Mouse (Mus musculus) adrenal gland, postnatal 25 days (tissue): ENCODE measurements at regions not wholly inside any gene's neighbourhood (a gene's known extent, or its start where the extent isn't known, plus 50 kb on each side); places are given as distances from the start of the nearest gene placed in this dataset.

ENCODE experiments used
- DNase-seq: peaks from one replicate; pipeline ENCODE4 v3.0.0; 2021; ENCODE audit warnings: mixed read lengths

DNA sequence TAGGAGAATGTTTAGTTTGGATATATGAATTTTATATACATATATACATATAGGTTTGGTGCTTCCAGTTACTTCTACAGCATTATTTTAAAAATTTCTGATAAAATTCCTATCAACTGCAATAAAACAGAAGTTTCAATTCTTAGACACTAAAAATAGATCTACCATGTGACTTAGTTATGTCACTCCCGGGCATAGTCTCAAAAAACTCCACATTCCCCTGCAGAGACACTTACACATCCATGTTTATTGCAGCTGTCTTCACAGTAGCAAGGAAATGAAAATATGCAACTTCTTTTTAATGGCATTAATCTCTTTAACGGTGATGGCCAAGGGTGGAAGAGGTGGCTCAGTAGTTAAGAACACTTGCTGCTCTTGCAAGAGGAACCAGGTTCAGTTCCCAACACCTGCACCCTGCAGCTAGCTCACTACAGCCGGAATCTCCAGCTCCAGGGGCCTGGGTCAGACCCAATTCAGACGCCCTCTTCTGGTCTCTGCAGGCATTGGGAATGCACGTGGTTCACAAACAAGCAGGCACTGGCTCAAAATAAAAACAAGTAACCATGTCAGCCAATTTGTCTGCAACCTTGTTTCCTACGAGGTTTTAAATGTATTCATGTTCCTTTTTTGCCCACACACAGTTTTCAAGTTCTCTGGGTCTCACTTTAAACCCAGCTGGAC lies 204.4 kb downstream of the Adra2a start:
- DNase-seq, result peak; percentile 11

DNA sequence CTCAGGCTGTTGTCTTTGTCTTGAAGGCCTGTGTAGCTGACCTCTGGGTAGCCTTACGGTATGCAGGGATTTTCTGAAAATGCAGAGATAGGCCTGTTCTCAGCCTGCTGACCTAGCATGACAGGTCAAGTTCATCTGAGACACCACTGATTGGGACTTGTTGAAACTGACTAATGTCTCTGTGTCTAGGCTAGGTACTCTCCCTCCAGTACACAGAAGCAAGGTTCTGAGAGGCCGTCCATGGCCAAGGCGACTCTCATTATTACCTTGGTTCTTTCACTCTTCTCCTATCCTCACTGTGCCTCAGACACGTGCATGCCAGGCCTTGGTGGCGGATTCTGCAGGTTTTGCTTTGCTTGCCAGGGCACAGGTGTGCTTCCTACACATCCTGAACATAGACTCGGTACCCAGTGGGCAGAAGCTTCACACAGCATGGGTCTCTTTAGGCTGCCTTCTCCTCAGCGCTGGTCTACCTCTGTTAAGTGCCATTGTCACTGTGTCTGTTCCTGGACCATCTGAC lies 208.3 kb downstream of the Adra2a start:
- no peak for DNase-seq

DNA sequence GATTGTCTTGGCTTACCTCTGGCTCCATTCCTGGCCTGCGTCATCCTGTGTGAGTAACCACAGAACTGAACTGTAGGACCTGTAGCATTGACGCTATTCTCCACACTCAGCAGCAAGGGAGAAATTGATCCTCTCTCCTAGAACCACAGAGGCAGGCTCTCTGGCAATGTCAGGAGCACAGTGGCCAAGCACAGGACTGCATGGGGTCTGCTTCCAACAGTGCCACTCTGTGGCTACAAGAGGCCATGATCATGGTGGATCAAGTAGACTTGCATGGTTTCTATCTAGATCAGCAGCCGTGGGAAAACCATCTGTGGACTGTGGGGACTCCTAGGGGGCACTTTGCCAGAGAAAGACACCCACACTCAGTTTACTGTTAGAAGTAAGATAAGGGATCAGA lies 213.9 kb downstream of the Adra2a start:
- DNase-seq, result no peak

DNA sequence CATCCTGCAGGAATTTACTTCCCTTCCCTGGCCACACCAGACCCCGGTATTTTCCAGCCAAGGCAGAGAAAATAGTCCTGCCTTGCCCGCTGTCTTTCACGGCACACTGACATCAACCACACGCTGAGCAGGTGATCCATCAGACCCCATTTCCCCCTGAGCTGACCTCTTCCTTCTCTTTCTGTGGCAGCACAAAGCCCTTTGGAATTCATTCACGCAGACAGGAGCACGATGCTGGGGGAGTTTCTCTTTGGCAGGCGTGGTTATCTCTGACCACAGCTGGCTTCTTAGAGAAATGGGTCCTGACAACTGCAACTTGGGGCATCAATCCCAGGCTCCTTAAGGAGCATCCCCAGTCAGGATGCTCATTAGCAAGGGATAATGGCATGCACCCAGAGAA lies 215.2 kb downstream of the Adra2a start:
- no peak for DNase-seq

DNA sequence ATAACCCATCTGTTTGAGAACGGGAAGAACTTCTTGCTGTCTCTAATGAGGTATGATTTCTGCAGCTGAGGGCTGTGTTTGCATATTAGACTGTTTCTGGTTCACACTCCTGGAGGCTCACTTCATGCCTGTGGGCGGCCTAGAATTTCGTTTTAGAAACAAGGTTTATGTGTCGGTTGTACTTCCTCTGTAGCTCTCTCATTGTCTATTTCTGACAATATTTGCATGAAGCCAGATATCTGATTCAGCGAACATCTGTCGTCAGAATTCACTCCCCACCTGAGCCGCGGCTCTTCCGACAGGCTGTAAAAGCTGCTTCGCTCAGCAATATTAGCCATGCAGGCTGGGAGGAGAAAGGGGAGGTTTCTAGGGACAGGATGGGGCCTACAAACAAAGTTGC lies 233.4 kb downstream of the Adra2a start:
- DNase-seq, result no peak

DNA sequence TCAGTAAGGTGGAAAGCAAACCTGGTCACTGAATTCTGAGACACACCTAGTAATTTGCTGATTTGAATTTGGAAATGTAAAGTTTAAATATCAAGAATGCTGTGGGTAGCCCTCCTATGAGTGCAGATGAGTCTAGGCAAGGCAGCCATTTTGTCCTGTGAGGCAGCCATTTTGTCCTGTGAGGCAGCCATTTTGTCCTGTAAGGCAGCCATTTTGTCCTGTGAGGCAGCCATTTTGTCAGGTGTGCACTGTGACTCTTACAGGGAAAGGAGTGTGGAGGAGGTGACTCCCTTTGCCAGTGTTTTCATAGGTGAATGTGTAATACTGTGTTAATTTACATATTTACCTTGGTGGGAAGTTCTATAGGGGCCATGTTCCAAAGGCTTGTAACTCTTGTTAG lies 241.5 kb downstream of the Adra2a start:
- DNase-seq, result no peak

DNA sequence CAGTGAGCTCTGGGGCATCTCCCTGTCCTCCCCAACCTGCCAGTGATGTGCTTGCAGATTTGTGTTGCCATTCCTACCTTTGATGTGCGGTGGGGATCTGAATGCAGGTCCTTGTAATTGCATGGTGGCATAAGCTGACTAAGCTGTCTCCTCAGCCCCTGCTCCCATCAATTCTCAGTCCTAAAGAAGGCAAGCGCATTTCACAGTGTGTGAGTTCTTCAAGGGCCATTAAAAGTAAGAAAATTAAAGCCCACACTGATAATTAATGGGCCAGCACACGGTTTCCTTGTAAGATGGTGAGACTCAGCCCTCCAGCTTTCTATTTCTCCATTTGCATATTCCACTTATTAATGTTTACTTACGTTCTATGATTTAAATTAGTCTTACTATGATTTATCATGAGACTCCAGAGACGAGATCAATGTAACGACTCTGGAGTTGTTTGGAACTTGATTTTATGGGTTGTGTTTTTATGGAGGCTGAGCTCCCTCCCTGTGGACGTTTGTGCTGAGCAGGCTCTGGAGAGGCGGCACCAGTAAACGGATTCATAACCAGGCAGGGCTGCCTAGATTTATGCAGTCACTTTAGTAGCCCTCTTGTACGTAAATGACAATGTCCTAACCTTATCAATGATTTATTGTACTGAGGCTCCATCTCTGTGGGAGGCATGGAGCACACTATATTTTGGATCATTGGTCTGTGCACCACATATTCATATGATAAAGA lies 253.9 kb downstream of the Adra2a start:
- DNase-seq, result no peak

DNA sequence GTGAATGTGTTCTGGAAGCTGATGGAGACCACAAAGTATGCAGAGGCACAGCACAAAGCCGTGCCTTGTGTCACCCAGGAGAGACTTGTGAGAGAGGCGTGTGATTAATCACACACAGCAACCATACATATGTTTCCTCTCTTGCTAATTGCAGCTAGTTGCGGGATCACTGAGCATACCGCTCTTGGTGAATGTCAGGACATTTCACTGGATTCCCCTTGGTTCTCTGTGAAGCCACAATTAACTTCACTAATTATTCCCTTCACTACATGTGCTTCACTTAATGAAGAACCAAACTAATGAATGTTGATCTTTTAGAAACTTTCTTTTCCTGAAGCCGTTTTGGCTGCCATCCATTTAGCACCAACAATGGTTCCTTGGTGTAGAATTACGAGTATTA lies 267.3 kb downstream of the Adra2a start:
- no peak for DNase-seq

DNA sequence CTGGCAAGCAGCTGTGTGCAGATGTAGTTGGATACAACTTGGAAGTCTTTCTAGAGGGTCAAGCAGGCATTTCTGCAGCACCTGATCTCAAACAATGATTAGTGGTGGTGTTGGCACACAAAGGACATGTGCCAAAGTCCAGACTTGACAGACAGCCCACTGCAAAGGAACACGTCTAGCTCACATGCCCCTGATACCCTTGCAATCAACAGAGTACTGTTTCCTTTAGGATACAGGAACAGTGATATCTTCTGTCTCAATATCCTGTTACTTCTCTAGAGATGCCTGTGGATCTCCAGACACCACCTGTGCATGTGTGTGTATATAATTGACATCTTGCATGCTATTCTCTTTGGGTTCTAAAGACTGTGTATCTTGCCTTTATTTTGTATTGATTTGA lies 267.8 kb downstream of the Adra2a start:
- no peak for DNase-seq

DNA sequence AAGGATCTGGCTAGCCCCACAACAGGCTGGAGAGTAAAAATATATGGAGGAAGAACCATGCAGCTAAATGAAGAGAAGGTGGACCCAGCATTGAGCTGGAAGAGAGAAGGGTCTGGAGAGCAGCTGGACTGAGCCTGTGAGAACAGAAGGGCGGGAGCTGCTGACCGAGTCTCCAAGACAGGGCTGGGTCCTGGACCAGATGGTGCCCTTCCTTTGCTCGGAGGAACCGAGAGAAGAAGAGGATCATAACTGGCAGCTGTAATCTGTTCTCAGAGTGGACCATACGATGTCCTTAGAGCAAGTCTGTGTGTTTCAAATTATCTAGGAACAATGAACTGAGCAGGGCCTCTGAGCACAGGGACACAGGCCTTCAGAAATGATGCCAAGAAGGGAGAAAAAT lies 279.3 kb downstream of the Adra2a start:
- no peak for DNase-seq

DNA sequence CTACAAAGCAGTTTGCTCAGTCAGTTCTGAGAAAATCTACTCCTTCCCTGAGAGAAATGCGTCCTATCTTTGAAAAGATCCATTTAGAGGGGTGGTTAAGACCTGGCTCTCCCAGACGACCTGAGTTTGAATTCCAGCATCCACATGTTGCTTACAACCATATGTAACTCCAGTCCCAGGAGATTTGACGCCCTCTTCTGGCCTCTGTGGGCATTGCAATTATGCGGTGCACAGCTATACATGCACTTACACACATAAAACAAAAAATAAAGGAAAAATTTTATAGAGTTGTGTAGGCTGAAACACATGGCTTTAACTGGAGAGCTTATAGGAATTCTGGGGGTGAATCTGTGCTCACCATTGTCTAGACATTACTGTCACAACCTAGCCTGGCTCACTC lies 281.0 kb downstream of the Adra2a start:
- DNase-seq, result no peak

DNA sequence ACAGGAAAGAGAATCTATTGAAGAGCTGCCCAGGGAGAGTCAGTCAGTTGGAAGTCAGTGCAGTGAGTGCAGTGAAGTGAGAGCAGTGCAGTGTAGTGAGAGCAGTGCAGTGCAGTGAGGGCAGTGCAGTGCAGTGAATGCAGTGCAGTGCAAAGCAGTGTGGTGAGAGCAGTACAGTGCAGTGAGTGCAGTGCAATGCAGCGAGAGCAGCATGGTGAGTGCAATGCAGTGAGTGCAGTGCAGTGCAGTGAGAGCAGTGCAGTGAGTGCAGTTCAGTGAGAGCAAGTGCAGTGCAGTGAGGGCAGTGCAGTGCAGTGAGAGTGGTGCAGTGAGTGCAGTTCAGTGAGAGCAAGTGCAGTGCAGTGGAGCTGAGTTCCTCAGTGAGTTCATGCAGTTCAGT lies 288.2 kb downstream of the Adra2a start:
- no peak for DNase-seq

DNA sequence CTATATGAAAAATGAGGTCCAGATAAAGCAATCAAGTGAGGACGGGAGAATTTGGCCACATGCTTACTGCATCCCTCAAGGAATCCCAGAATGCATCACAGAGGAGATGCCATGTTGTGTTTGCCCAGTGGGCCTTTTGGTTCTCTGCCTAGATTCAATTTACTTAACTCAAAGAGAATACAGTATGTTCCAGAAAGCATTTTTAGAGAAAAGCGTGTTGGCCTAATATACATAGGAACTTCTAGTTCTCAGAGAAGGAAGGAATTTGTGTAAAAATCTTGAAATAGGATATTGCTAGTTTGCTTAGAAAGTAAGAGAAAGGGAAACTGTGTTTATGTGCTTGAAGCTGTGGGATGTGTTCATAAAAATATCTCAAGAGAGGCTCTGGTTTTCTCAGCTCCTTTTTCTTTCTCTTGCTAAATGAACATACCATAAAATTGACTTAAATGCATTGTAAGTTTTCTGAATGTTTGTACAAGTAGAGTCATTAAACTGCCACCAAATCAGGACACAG lies 296.9 kb downstream of the Adra2a start:
- no peak for DNase-seq

DNA sequence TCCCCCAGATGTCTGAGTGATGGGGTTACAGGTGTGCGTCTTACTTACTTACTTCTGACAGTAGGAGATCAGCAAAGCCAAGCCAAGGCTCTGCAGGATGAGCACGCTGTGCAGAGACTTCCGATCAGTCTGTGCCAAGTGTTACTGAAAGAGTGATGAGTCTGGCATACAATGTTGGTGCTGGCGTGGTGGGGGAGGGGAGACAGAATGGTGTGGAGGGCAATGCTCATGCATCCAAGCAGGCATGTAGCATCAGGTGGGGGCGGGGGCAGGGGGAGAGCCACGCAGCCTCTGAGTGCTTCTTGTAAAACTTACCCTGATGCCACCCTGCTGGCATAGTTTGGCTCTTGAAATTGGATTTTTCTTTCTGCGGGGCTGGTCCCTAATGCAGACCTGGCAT lies 315.8 kb downstream of the Adra2a start:
- DNase-seq, result no peak

DNA sequence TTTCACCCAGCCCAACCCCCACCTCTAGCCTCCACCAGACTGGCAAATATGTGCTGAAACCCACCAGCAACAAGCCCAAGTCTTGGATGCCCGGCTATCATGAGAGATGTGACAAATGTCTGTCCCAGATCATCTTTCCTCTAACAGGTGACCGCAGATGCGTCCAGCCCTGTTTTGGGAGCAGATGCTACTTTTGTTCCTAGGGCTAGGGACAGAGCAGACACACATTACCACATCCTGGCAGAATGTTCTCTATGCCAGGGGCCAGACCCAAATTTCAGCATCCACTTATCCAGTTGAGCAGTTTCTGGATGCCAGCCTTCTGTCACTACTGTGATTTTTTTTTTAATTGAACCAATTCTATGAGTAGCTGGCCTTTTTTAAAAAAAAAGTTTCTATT lies 316.7 kb downstream of the Adra2a start:
- DNase-seq, result no peak

DNA sequence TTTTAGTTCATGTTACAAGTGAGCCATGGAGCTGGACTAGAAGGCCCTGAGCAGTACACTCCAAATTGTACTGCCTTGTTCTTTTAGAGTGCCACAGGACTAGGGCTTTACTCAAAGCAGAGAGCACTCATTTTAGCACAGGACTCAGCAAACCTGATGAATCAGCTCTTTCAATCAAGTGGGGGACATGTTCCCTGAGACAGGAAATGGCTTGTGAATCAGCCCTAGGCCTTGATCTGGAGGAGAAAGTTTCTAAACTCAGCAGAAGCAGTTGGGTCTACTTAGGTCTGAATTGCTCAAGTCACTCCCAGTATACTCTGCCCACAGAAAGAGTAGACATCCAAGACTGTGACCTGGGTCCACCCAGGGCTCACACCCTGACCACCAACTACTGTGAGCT lies 341.1 kb downstream of the Adra2a start:
- no peak for DNase-seq

DNA sequence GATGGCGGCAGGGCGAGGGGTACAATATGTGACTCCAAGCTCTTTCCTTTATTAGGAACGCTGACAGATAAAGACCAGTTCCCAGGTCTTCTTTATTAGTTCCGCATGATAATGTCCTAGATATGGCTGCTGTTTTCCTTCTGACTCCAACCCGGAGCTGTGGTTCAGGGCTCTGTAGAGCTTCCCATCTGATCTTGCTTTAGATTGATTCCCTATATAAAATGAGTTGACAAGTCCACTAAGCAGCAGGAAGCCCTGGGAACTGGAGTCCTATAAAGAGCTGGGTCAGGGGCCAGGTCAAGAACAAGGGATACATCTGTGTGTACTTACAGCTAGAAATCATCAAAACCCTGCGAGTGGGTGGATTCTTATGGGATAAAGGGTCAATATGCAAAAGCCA lies 347.5 kb downstream of the Adra2a start:
- no peak for DNase-seq

DNA sequence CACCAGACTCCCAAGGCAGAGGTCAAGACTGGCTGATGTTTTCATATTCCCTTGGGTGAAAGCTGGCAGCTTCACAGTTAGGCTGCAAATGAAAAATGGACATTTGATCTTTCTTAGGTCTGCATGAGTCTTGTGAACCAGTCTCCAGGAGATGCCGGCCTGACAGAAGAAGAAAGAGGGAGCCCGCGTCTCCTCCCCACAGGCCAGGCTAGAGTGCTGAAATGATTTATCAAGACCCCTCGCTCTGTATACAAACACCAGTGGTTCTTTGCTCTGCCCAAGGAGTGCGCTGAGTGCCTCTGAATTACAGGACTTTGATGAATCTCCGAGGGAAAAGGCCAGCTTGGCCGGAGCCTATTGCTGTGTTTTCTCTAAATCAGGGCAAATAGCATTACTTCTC lies 355.7 kb downstream of the Adra2a start:
- no peak for DNase-seq

DNA sequence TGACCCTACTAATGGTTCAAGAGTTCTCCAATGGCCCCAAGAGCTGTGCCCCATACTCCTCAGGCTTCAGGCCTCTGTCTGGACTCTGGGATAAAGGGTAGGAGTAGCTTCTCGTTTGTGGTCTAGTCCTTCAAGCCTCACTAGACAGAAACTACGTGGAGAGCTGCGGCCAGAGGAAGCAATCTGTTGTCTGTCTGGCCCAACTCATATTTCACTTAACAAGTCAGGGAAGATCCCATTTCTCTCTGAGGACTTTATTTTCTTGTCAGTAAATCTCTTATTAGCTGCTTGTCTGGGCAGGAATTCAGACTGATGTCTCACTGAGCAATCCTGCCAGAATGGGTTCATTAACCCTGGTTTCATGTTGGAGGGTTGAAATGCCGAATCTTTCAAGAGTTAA lies 364.0 kb downstream of the Adra2a start:
- no peak for DNase-seq

DNA sequence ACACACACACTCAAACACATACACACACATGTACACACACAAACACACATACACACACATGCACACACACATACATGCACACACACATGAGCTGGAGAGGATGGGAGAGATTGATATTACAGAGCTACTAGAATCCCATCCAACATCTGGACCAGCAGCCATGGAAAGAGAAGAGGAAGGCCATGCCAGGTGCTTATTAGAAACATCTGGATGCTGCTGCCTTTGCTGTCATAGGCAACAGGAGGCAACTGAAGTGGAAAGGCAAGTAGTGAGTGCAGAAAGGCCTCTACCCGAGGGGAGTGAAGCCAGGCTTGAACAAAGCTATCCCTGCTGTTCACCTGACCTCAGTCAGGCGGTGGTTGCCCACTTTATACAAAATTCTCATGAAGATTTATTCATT lies 385.1 kb downstream of the Adra2a start:
- DNase-seq, result no peak

DNA sequence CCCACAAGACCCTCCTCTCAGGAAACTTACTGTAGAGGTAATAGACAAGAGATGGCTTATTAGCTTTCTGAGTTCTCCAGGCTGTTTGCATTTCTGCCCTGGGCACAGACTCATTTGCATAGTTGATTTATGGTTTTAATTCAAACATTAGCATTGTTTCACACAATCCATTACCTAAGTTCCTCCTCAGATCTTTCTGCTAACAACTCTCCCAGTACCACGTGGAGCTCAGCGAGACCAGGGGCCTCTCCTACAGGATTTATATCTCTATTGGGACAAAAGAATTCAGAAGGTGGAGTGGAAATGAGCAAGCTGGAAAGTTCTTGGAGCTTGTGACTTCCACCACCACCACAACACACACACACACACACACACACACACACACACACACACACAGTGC lies 396.8 kb downstream of the Adra2a start:
- no peak for DNase-seq

DNA sequence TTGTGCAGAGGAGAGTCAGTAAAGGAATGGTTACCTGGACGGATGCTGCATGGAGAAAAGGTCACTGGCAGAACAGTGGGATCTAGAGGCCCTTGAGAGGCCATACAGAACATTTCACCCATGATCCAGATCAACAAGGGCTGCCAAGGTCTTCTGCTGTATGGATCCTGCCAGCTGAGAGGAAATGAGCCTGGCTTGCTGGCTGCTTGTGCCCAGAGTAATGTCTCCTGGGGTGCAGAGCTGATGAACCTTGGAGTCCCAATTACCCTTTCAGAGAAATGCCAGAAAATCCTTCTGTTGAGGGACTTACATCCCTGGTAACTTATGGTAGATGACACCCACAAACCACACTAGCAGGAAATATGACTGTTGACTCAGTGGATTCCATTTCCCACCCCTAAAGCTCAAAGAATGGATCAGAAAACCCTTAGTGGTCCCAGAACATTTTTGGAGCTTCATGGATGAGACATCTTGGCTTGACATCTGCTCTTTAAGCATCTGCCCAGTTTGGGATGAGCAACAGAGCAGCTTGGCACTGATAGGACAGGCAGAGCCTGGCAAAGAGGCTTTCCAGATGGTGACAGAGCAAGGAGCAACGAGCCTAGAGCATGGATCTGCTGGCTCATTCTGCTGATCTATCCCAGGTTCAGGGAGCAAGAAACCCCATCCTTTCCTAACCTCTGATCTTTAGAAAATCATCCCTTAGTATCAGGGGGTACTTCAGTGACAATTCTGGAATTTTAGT lies 416.6 kb downstream of the Adra2a start:
- no peak for DNase-seq

DNA sequence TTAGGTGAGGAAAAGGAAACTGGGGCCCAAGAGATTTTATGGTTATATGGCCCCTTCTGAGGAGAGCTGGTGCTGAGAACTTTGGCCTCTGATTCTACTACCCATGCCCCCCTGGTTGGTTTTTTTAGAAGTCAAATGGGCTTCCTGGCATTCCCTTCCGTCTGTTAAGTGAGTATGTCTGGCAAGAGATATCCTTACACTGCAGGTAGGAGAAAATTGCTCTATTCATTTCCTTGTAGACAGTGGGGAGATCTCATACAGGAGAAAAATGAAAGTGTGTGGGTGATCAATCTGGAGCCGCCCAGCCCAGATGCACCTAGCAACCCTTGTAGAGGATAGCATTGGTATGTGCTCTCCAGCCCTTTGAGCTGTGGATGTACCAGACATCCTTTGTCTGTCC lies 418.5 kb downstream of the Adra2a start:
- DNase-seq, result no peak
